20 mouse cellular contexts compared by ENCODE assay signal in the genomic region with DNA sequence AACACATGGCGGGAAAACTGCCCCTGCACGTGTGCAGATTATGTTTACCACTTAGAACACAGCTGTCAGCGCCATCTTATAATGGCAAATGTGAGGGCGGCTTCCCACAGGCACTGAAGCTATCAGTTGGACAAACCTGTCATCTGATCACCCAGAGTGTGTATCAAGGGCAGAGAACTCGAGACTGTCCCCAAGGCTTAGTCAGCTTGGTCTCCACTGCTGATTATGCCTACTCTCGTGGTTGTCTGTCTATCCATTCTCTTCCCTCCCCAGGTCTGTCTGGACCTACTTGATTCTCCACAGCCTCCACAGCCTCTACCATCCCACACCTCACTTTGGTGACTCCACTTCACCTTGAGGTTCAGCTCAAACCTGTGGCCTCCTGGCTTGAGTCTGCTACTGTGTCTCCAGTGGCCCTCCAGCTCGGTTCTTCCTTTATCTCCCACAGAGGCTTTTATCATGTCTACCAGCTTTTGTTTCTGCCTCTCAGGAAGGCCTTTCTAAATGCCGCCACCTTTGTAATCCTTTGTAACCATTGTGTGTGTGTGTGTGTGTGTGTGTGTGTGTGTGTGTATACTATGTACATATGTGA. TPM values are rescaled to one million over a fixed set of nuclear protein-coding genes. Genes with fewer than 3 reads are reported as not detected.
"Had no signal": no experiment of that assay in that cellular context is flagged by ENCODE, and none has a peak within 500 bp of the region (broad histone marks: within the 10 kb centered on the region; RNA-seq: fewer than 3 reads in every experiment).

No protein-coding gene starts in this region.

- H3K4me1 ChIP-seq: liver, embryonic 15.5 days; midbrain, embryonic 10.5 days; midbrain, embryonic 13.5 days; neural tube, embryonic 13.5 days; stomach, embryonic 15.5 days had no signal

- H3K27me3 ChIP-seq: liver, embryonic 15.5 days; midbrain, embryonic 13.5 days; neural tube, embryonic 13.5 days; stomach, embryonic 15.5 days had no signal

- H3K4me3 ChIP-seq: layer of hippocampus, adult 2 months; liver, embryonic 15.5 days; midbrain, embryonic 10.5 days; midbrain, embryonic 13.5 days; myocyte; neural tube, embryonic 13.5 days; stomach, embryonic 15.5 days had no signal

- ATAC-seq: intestine, postnatal 0 days; midbrain, embryonic 13.5 days; midbrain, embryonic 16.5 days had no signal

- DNase-seq: kidney, adult 2 months; kidney, postnatal 25 days; layer of hippocampus, adult 9-11 months; lung, adult 2 months; lung, postnatal 14 days; lung, postnatal 4 days; retina, postnatal 1 day; right cerebral cortex, postnatal 25 days; spleen, adult 18-20 months; thymus, postnatal 25 days had no signal

- H3K9ac ChIP-seq: liver, embryonic 15.5 days; midbrain, embryonic 13.5 days; neural tube, embryonic 13.5 days; stomach, embryonic 15.5 days had no signal

- H3K36me3 ChIP-seq: liver, embryonic 15.5 days; midbrain, embryonic 10.5 days; midbrain, embryonic 13.5 days; neural tube, embryonic 13.5 days; stomach, embryonic 15.5 days had no signal

- H3K9me3 ChIP-seq: liver, embryonic 15.5 days; midbrain, embryonic 13.5 days; neural tube, embryonic 13.5 days; stomach, embryonic 15.5 days had no signal

- H3K4me2 ChIP-seq: liver, embryonic 15.5 days; midbrain, embryonic 13.5 days; neural tube, embryonic 13.5 days; stomach, embryonic 15.5 days had no signal

- H3K27ac ChIP-seq: kidney, postnatal 0 days; layer of hippocampus, adult 2 months; liver, embryonic 15.5 days; midbrain, embryonic 10.5 days; midbrain, embryonic 13.5 days; neural tube, embryonic 13.5 days; stomach, embryonic 15.5 days had no signal

RNA-seq across cellular contexts. Expression of gene B3gnt7, which starts 18.3 kb away (rescaled TPM):
- polyA plus RNA-seq: myocyte had no signal
